Mouse (Mus musculus): ENCODE measurements around the gene Galnt5. TPM values are rescaled to one million over a fixed set of nuclear protein-coding genes. Genes with fewer than 3 reads are reported as not detected.

The Galnt5 gene
- polyA plus RNA-seq, 1 experiment from 2014 or later, result 4.9 TPM

- no peak overlapping the region for H3K9ac ChIP-seq
- H3K36me3 ChIP-seq, result no peaks in the 10 kb centered on the region
- H3K27me3 ChIP-seq, result no peaks in the 10 kb centered on the region
- 80% methylated on average over 7 of the region's 7 CpGs for WGBS
- ATAC-seq (ENCODE audit: low FRiP score, low read depth), result no peak
- no peaks in the 10 kb centered on the region for H3K4me1 ChIP-seq
- H3K4me2 ChIP-seq (replicated peaks), result no peak overlapping the region
- H3K9me3 ChIP-seq, result no peaks in the 10 kb centered on the region
- no peak overlapping the region for H3K4me3 ChIP-seq
- H3K27ac ChIP-seq, result no peak overlapping the region
Observed at GRCm38 (mm10) chr2:58041867-58042266, 44.2 kb downstream of the Galnt5 start.

DNA sequence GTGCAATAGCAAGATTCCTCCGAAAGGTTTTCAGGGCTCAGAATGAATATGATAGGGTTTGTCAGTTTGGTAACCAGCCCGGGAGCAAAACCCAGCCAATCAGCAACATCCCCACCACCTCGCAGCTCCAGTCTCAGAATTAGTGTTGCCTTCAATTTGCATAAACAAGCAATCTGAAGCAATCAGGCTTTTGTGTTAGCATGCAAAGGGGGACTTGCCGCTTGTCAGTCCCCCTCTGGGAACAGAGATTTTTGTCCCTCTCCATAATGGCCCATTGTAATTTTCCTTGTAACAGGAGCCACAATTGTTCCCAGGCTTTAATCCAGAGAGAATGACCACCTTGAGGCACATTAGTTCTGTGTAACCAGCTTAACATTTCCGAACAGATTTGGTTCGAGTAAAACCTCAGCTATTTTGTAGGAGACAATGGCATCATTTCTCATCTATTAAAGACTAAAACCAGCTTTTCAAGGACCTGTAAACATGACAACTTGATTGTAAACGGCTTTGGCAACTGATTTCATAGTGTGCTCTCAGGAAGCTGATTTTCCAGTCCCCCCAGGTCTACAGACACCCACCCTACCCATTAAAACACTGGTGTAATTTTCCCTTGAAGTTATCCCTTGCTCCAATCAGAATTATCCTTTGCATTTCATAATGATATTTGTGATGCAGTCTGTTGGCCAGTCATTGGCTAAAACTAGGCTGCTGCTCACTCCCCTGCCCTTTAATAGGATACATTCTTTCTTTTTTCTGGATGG is 55.3 kb downstream of the Galnt5 start, which contains the start of gene Ermn:
Ermn (minus strand) TSS at position 44 of the 761 bp plus-strand sequence.
- H3K27ac ChIP-seq, result no peak within 1 kb of the TSS
- WGBS, result 47% methylated on average over 7 of the region's 7 CpGs
- no peaks in the 10 kb centered on the region for H3K36me3 ChIP-seq
- H3K4me2 ChIP-seq (replicated peaks), result no peak within 1 kb of the TSS
- H3K9me3 ChIP-seq, result no peaks in the 10 kb centered on the region
- ATAC-seq (ENCODE audit: low FRiP score, low read depth), result no peak
- H3K9ac ChIP-seq, result no peak within 1 kb of the TSS
- no peaks in the 10 kb centered on the region for H3K27me3 ChIP-seq
- 0 out of 2 replicates have a peak, but pooled peaks cover 2% of the 10 kb centered on the region for H3K4me1 ChIP-seq
- H3K4me3 ChIP-seq, result no peak within 1 kb of the TSS

DNA sequence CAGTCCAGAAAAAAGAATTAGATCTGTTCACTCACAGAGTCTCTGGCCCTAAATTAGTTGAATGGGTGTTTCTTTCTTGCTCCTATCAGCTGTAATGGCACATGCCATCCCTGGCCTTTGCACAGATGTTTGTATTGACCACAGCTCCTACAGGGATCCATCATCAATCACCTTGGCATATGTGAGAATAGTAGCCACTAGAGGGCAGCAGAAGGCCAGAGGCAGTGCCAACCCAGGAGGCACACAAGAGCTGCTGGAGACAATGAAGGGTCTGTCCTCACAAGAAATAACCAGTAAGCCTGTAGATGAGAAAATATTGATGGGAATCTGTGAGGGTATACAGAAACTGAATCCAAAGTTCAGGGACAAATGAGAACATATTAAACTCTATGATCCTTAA is 57.7 kb downstream of the Galnt5 start:
- H3K4me1 ChIP-seq, result no peaks in the 10 kb centered on the region
- H3K9ac ChIP-seq, result no peak overlapping the region
- no peaks in the 10 kb centered on the region for H3K27me3 ChIP-seq
- no peak overlapping the region for H3K4me2 ChIP-seq (replicated peaks)
- no peak for ATAC-seq (ENCODE audit: low FRiP score, low read depth)
- H3K36me3 ChIP-seq, result no peaks in the 10 kb centered on the region
- no peaks in the 10 kb centered on the region for H3K9me3 ChIP-seq
- H3K4me3 ChIP-seq, result no peak overlapping the region
- no peak overlapping the region for H3K27ac ChIP-seq

DNA sequence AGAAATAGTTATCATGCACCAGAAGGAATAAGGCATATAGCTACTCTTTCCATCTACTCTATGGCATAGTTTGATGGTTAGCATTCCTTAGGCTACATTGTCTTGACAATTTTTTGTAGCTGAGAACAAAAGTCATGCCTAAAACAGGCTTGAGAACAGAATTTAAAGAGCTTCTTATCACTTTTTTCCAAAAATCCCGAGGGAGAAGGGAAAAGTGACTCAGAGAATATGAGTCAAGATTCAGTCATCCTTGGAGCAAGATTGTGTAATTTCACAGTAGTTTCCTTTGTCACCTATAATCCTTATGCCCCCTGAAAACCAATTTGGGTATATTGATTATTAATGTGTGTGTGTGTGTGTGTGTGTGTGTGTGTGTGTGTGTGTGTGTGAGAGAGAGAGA is 82.2 kb downstream of the Galnt5 start:
- H3K4me3 ChIP-seq, result no peak overlapping the region
- no peaks in the 10 kb centered on the region for H3K4me1 ChIP-seq
- H3K4me2 ChIP-seq (replicated peaks), result no peak overlapping the region
- H3K9me3 ChIP-seq, result no peaks in the 10 kb centered on the region
- H3K27ac ChIP-seq, result no peak overlapping the region
- WGBS, result 63% methylated on average over 1 of the region's 1 CpGs
- no peak for ATAC-seq (ENCODE audit: low FRiP score, low read depth)
- no peaks in the 10 kb centered on the region for H3K36me3 ChIP-seq
- no peaks in the 10 kb centered on the region for H3K27me3 ChIP-seq
- H3K9ac ChIP-seq, result no peak overlapping the region

- no peak overlapping the region for H3K4me2 ChIP-seq (replicated peaks)
- WGBS, result 89% methylated on average over 1 of the region's 1 CpGs
- ATAC-seq (ENCODE audit: low FRiP score, low read depth), result no peak
Observed at GRCm38 (mm10) chr2:58086420-58086819, 88.7 kb downstream of the Galnt5 start.

DNA sequence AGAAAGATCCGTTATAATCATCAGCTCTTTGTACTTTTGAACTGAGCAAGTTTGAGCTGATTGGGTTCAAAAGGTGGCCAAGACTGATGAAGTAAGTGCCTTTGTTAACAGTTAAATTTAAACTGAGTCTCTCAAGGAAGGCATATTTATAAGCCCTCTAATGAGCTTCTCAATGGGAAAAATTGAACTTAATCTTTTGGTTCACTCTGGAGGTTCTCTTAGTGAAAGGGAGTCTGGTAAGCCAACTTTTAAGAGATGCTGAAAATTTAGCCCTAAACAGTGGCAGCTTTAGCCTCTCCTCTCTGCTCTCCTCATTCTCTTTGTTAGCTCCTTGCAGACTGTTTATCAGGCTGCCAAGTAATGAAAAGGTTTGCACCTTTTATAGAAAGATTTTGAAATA is 97.1 kb downstream of the Galnt5 start:
- Histone ChIP-seq H3K4me2 (replicated peaks) (no peak overlapping the region), H3K36me3 (no peaks in the 10 kb centered on the region)

More at GRCm38 (mm10) chr2:58086420-58086819, 88.7 kb downstream of the Galnt5 start:
- H3K27me3 ChIP-seq, result no peaks in the 10 kb centered on the region
- H3K4me1 ChIP-seq, result no peaks in the 10 kb centered on the region
- no peak overlapping the region for H3K27ac ChIP-seq
- H3K9ac ChIP-seq, result no peak overlapping the region
- H3K4me3 ChIP-seq, result no peak overlapping the region
- H3K36me3 ChIP-seq, result no peaks in the 10 kb centered on the region
- no peaks in the 10 kb centered on the region for H3K9me3 ChIP-seq

More for the DNA sequence above, 97.1 kb downstream of the Galnt5 start:
- Histone ChIP-seq H3K27me3 (no peaks in the 10 kb centered on the region), H3K9me3 (no peaks in the 10 kb centered on the region), H3K9ac (no peak overlapping the region), H3K4me1 (no peaks in the 10 kb centered on the region), H3K27ac (no peak overlapping the region), H3K4me3 (no peak overlapping the region)
- 43% methylated on average over 1 of the region's 1 CpGs for WGBS
- ATAC-seq (ENCODE audit: low FRiP score, low read depth), result no peak

Other genes with a start within 250 kb of the Galnt5 start
- not detected in 2 replicates for gene Ermn, start 55.0 kb downstream of the Galnt5 start, polyA plus RNA-seq (2015; fragmentation: Nextera tagmentation; extraction: Ambion mirVana)
- gene Cytip, start 197.6 kb downstream of the Galnt5 start, polyA plus RNA-seq (2015; fragmentation: Nextera tagmentation; extraction: Ambion mirVana), result 1.4 and 1.6 TPM in 2 replicates